Mouse (Mus musculus) thymus, adult 2 months (tissue): ENCODE data around the gene Gm20479.

Source experiments
- CTCF ChIP-seq: fragments of 200-500 bp; IDR thresholded peaks from 2 replicates; pipeline ENCODE4 v1.5.1; 2012; ENCODE audit warnings: mild to moderate bottlenecking, control low read depth, low read length, moderate library complexity, borderline replicate concordance; ENCODE audit not compliant: control insufficient read depth, poor library complexity, insufficient read depth; ENCODE audit errors: extremely low read depth
- POLR2A ChIP-seq: fragments of 200-500 bp; IDR thresholded peaks from 2 replicates; pipeline ENCODE4 v1.6.1; 2012; ENCODE audit warnings: mild to moderate bottlenecking, low read length, control low read depth, moderate library complexity; ENCODE audit not compliant: control insufficient read depth, poor library complexity, insufficient read depth; ENCODE audit errors: extremely low read depth

GRCm38 (mm10) chr7:27331854-27332253, 25.4 kb downstream of the Gm20479 start:
- TF ChIP-seq CTCF (no peak), POLR2A (no peak)
